Mouse (Mus musculus) heart, postnatal 0 days (tissue): ENCODE measurements at regions not wholly inside any gene's neighbourhood (a gene's known extent, or its start where the extent isn't known, plus 50 kb on each side); places are given as distances from the start of the nearest gene placed in this dataset.

Experiments
- CTCF ChIP-seq: IDR thresholded peaks from 2 replicates; pipeline ENCODE4 v1.5.1; 2016; ENCODE audit warnings: antibody characterized with exemption, control low read depth, low read depth
- EP300 ChIP-seq: IDR thresholded peaks from 2 replicates; pipeline ENCODE4 v1.6.1; 2016; ENCODE audit warnings: antibody characterized with exemption, low read depth

GRCm38 (mm10) chr4:140358846-140359245 is 112.3 kb upstream of the Igsf21 start:
- TF ChIP-seq CTCF (no peak), EP300 (no peak)
